Mouse (Mus musculus): Measurements from ENCODE around the gene Gm10061.
"Not testable (repeated sequence)": the region's sequence is repeated elsewhere in the genome, so short reads cannot be mapped to it uniquely, and the experiment has no call there.

Gm10061 gene

DNA sequence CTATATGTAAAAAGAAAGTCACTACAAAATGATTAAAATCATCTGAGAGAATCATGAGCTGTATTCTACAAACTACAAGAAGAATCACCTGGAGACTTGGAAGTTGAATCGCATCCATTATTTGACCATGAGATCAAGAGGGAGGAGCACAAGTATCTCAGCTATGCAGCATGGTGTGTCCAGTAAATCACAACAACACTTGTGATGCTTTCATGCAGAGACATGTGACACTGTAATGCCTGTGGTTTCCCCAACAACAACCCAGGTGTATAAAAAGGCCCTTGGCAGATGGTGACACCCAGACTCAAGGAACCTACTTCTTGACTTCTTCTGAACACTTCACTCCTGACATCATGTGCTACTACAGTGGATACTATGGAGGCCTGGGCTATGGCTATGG lies at the start of gene Gm10061:
Gene Gm10061 (plus strand): TSS at position 301 of the 400 bp plus-strand sequence.
- DNase-seq: no peak

DNA sequence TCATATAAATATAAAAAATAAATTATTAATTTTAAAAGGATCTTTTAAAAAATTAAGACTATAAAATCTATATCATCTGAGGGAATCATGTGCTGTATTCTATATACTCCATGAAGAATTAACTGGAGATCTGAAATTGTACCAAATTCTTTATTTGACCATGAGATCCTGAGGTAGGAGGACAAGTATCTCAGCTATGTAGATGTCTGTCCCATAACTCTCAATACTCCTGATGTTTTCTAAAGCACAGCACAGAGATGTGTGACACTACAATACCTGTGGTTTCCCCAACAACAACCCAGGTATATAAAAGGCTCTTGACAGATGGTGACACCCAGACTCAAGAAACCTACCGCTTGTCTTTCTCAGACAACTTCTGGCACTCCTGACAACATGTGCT lies 10.3 kb upstream of the Gm10061 start, which contains the start of gene Gm6358:
Gene Gm6358 (plus strand): TSS at position 301 of the 400 bp plus-strand sequence.
- DNase-seq: no peak

DNA sequence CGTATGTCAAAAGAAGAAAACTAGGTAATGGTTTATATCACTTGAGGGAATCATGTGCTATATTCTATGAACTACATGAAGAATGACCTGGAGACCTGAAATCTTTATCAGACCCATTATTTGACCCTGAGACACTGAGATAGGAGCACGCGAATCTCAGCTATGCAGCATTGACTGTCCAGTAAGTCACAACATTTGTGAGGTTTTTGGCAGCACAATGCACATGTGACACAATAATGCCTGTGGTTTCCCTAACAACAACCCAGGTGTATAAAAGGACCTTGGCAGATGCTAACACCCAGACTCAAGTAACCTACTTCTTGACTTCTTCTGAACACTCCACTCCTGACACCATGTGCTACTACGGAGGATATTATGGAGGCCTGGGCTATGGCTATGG lies 6.8 kb downstream of the Gm10061 start, which contains the start of gene Gm9789:
Gene Gm9789 (plus strand): TSS at position 301 of the 400 bp plus-strand sequence.
- DNase-seq: no peak

DNA sequence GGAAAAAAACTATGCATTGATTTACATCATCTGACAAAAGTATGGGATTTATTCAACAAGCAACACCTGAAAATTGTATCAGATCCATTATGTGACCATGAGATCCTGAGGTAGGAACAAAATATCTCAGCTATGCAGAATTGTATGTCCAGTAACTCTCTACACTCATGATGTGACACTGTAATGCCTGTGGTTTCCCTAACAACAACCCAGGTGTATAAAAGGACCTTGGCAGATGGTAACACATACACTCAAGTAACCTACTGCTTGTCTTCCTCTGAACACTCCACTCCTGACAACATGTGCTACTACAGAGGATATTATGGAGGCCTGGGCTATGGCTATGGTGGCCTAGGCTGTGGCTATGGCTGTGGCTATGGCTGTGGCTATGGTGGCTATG lies 18.3 kb downstream of the Gm10061 start, which contains the start of gene Gm7735:
Gene Gm7735 (plus strand): TSS at position 301 of the 400 bp plus-strand sequence.
- not testable (repeated sequence) for DNase-seq

DNA sequence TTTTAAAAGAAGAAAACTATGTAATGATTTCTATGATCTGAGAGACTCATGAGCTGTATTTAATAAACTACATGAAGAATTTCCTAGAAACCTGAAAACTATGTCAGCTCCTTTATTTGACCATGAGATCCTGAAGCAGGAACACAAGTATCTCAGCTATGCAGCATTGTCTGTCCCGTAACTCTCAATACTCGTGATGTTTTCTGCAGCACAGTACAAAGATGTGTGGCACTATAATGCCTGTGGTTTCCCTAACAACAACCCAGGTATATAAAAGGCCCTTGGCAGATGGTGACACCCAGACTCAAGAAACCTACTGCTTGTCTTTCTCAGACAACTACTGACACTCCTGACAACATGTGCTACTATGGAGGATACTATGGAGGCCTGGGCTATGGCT lies 23.5 kb downstream of the Gm10061 start, which contains the start of gene 1110057P08Rik:
Gene 1110057P08Rik (plus strand): TSS at position 301 of the 400 bp plus-strand sequence.
- no peak for DNase-seq

GRCm38 (mm10) chr16:89188621-89189020 lies 37.7 kb downstream of the Gm10061 start:
- no peak for DNase-seq

All from thymus, postnatal 25 days (tissue).